ENCODE assay signal across 8 mouse cellular contexts in genomic region chr1:42952734-42953481, GRCm38 (mm10). TPM values are rescaled to one million over a fixed set of nuclear protein-coding genes. Genes with fewer than 3 reads are reported as not detected.
DNase-seq lines count a peak whose midpoint lies in the region; ATAC-seq and TF ChIP-seq lines count a peak whose summit lies in the region.

Gene Gpr45, plus strand, starts transcription at chr1:42952872.

- WGBS in limb, embryonic 13.5 days: 1% methylated on average over 42 of the region's 71 CpGs
- WGBS in midbrain, postnatal 0 days: under 1% methylated on average over 47 of the region's 71 CpGs

- peaks cover 3% of the 10 kb centered on the region; the same call in 1 of the 2 replicates for H3K4me1 ChIP-seq in limb, embryonic 13.5 days
- H3K4me1 ChIP-seq in midbrain, postnatal 0 days (ENCODE audit: insufficient read depth, low read length): no peaks in the 10 kb centered on the region

- no peaks in the 10 kb centered on the region for H3K27me3 ChIP-seq in limb, embryonic 13.5 days
- H3K27me3 ChIP-seq in midbrain, postnatal 0 days (ENCODE audit: insufficient read depth, low read length): no peaks in the 10 kb centered on the region

- H3K4me3 ChIP-seq in limb, embryonic 13.5 days: peak within 1 kb of the TSS; percentile 74
- H3K4me3 ChIP-seq in midbrain, postnatal 0 days (ENCODE audit: low read depth, low read length): peak within 1 kb of the TSS; percentile 94

- H3K9me3 ChIP-seq in limb, embryonic 13.5 days: no peaks in the 10 kb centered on the region
- H3K9me3 ChIP-seq in midbrain, postnatal 0 days (ENCODE audit: low read length): no peaks in the 10 kb centered on the region

- peak; percentile 90 for ATAC-seq in limb, embryonic 13.5 days (ENCODE audit: low FRiP score, low read depth)
- ATAC-seq in midbrain, postnatal 0 days (ENCODE audit: low FRiP score): peak; percentile 87

- H3K4me2 ChIP-seq in limb, embryonic 13.5 days (replicated peaks): peak within 1 kb of the TSS; percentile 82
- peak within 1 kb of the TSS; percentile 91 for H3K4me2 ChIP-seq in midbrain, postnatal 0 days (ENCODE audit: low read depth, low read length, poor library complexity, severe bottlenecking)

- peak within 1 kb of the TSS; percentile 65; the same call in 1 of the 2 replicates for H3K27ac ChIP-seq in limb, embryonic 13.5 days
- peak within 1 kb of the TSS; percentile 89 for H3K27ac ChIP-seq in midbrain, postnatal 0 days (ENCODE audit: low read depth, low read length)

- intact Hi-C loops in gastrocnemius, postnatal 14 days (cut with DNase I; ENCODE audit: low total_unique reads): loop anchor here (10.0 kb wide), 1 partner anchor 268 kb away; no protein-coding TSS in a partner anchor

- H3K36me3 ChIP-seq in limb, embryonic 13.5 days: no peaks in the 10 kb centered on the region
- H3K36me3 ChIP-seq in midbrain, postnatal 0 days (ENCODE audit: insufficient read depth, low read length): no peaks in the 10 kb centered on the region

- H3K9ac ChIP-seq in limb, embryonic 13.5 days: peak within 1 kb of the TSS; percentile 93
- H3K9ac ChIP-seq in midbrain, postnatal 0 days (replicated peaks; ENCODE audit: low read length, poor library complexity, severe bottlenecking): peak within 1 kb of the TSS; percentile 99

- peak; percentile 20 for DNase-seq in gastrocnemius, postnatal 14 days
- DNase-seq in gastrocnemius, adult 18-20 months (ENCODE audit: low spot score): no peak
- peak; percentile 66 for DNase-seq in cerebellum, adult 9-11 months
- peak; percentile 57 to 61 for DNase-seq in frontal cortex, postnatal 10 days (ENCODE audit: low spot score in 2 of 2)
- DNase-seq in induced T-regulatory cell, adult 2 months (ENCODE audit: low read depth): peak; percentile 27
- DNase-seq in midbrain, postnatal 0 days (ENCODE audit: low spot score): peak; percentile 46
- peak; percentile 18 for DNase-seq in testis, postnatal 14 days (ENCODE audit: low spot score)

- no peak for TF ChIP-seq CTCF in midbrain, postnatal 0 days (IDR thresholded peaks at IDR 0.05)

RNA-seq across cellular contexts. Expression of gene Gpr45, which starts in this region (rescaled TPM):
- under 1 TPM in 1 of 2 experiments, not detected in 1; 0.13 TPM for total RNA-seq in gastrocnemius, postnatal 14 days (2021)
- not detected for total RNA-seq in gastrocnemius, adult 18-20 months (2021)
- polyA plus RNA-seq in limb, embryonic 13.5 days (2015; fragmentation: Nextera tagmentation; extraction: Ambion mirVana): 12.6 and 13.1 TPM in 2 replicates
- total RNA-seq in midbrain, postnatal 0 days (2014; rRNA removed): 18.5 and 20.4 TPM in 2 replicates
- polyA plus RNA-seq in midbrain, postnatal 0 days (2015; fragmentation: Nextera tagmentation; extraction: Ambion mirVana): 10.0 and 11.1 TPM in 2 replicates

Comparison
In these comparisons a context has a peak if more than half of its experiments do, and no peak if none do; other contexts are left out.
1. RNA of gene Gpr45 (total RNA-seq): 18.5 to 20.4 TPM in midbrain, postnatal 0 days; not detected in gastrocnemius, adult 18-20 months and 0.13 TPM in gastrocnemius, postnatal 14 days; every median in the first group is over 10 times any median in the second.
2. Peak in DNase-seq in gastrocnemius, postnatal 14 days; RNA of the gene not detected or under 1 TPM.